Mouse (Mus musculus) frontal cortex, adult 2 months (tissue): ENCODE results near the gene Ndufv1. TPM values are rescaled to one million over a fixed set of nuclear protein-coding genes. Genes with fewer than 3 reads are reported as not detected.

Experiments
- DNase-seq, 2 experiments: peaks; one replicate each; pipeline ENCODE4 v3.0.0; 2022; ENCODE audit warnings: low spot score in 1 of 2; ENCODE audit errors: extremely low spot score in 1 of 2
- polyA plus RNA-seq: library from polyadenylated mRNA; depleted of rRNA; stranded (reverse); fragments of >200 nt; gene quantifications from 2 replicates; pipeline ENCODE4 v1.2.3, GENCODE M21; 2012

The Ndufv1 gene
- polyA plus RNA-seq, 1 experiment, result 270 TPM

DNA sequence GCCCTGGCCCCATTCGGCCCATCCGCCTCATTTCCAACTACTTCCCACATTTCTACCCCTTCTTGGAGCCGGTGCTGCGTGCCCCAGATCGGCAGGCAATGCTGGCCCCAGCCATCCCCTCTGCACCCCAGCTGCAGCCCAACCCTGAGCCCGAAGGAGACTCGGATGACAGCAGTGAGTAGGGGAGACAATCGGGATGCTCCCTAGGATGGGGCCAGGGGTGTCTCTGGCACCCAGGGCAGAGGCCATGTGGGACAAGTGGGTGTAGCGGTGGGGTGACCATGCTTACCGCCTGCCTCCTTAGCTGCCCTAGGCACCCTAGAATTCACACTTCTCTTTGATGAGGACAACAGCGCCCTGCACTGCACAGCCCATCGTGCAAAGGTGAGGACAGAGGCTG is 9.0 kb downstream of the Ndufv1 start:
- no peak for DNase-seq

DNA sequence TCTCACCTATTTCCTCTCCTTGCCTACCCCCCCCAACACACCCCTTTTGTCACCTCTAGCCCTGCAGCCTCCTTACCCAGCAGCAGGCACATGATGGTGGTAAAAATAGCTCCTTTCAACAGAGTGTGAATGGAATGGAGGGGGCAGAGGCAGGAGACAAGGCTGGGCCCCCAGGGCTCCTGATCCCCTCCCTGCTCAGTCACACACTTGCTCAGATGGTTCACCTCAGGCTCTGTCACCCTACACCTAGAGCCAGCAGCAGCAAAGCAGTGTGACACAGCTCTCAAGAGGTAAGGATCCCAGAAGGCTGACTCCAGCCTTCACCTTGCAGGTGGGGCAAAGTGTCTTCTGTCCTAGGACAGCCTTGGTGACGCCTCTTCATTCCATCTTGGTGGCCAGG is 9.5 kb downstream of the Ndufv1 start, which contains the start of gene Doc2g:
Doc2g (plus strand) TSS at position 202 of the 400 bp plus-strand sequence.
- DNase-seq, result no peak

DNA sequence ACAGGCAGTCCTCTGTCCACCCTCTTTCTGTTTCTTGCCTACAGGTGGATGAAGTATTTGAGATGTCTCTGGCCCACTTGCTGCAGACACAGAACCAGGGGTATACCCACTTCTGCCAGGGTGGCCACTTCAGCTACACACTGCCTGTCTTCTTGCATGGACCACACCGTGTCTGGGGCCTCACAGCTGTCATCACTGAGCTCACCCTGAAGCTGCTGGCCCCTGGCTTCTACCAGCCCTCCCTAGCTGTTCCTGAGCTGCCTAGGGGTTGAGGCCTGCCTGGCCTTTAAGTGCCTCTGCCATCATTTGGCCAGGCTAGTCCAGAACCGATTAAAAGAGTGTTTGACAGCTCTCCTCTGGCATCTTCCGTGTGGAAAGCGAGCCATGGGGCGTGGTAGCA is 10.9 kb downstream of the Ndufv1 start:
- no peak for DNase-seq

DNA sequence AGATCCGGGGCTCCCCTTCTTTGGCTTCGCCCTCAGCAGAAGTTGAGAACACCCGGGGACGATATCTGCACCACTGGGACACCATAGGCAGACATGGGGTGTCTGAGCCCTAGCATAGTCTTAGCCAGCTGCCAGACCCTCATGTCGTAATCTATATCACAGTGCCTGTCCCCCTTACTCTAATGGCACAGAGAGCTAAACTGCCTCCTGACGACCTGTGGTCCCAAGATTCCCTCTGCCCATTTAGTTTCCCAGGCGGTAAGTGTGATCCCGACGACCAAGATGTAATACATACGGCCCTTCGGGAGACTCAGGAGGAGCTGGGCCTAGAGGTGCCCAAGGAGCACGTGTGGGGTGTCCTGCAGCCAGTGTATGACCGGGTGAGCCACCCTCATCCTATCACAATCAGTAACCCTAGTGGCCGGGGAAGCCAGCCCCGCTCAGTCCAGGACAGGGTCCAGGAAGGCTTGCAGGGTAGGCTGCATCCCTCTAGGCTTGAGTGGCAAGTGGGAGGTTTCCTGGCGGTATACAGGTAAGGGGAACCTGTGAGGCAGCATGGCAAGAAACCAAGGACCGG is 11.6 kb downstream of the Ndufv1 start:
- DNase-seq, result no peak

DNA sequence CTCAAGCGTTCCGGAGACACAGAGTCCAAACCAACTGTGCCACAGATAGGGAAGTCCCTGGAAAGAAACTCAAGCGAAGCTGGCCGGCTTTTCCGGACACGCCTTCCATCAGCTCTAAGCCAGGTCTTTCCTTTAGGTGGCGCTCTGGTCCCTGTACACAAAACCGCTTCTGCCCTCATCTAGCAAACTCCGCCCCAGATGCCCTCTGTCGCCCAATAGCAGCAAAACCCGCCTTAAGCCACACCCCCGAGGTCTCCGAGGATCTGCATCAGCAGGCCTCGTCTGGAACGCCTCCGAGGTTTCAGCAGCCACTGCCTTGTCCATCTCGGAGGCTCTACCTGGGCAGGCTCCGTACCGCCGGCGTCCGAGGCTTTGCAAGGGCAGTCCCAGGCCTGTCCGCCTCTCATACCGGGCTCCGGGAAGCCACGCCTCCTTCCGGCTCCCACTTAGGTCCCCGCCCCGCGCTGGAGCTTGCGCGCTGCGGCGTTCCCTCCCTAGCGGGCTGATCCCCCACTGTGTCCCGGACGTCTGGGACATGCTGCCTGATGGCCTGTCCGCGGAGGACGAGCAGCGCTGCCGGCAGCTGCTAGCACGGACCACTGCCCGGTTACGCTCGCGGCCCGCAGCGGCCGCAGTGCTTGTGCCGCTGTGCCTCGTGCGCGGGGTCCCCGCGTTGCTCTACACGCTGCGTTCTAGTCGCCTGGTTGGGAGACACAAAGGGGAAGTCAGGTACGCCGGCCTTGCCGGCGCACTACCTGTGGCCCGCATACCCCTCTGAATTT is 12.3 kb downstream of the Ndufv1 start, which contains the start of the genes Nudt8 and Gm49405:
Nudt8 (plus strand) TSS at position 462 of the 782 bp plus-strand sequence.
Gm49405 (plus strand) TSS at position 508 of the 782 bp plus-strand sequence.
- peak; percentile 92 to 98 for DNase-seq

DNA sequence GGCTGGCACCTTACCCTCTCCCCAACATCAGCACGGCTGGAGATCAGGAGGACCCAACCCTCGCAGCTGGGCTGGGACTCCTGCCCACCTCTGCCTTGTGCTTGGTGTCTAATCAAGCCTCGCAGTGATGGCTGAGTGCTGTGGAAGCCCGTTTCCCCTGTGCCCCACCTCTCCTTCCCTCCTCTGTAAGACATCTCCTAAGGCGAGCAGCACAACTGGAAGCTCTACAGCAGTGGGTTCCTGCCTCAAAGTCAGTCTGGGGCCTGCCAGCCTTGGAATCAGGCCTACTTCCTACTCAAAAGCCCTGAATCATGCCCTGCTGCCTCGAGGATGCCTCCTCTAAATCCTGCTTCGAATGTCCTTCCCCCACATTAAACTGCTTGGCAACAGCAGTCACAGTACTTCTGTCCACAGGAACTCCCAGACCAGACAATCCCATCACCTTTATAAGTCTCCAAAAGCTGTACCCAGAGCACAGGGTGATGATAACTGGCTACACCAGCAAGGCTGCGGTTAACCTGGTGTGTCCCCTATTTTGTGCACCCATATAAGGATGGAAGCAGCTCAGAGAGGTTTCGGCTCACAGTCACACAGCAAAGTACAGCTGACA is 13.4 kb downstream of the Ndufv1 start:
- DNase-seq, result no peak

DNA sequence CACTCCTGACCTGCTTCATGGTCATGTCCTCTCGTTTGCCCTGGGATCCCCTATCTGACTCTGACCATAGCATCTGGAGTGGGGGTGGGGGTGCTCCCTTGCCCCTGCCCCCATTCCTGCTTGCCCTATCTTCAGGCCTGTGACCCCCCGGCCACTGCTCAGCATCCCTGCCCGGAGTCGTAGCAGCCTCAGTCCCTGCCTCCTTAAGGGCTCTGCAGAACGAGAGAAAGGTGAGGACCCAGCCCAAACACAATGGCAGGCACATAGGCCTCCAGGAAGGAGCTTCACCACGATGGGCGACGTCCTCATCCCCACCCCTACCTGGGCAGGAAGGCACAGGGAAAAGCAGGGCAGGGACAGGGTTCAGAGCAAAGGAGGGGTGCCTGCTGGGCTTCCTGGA is 14.3 kb downstream of the Ndufv1 start:
- no peak for DNase-seq

DNA sequence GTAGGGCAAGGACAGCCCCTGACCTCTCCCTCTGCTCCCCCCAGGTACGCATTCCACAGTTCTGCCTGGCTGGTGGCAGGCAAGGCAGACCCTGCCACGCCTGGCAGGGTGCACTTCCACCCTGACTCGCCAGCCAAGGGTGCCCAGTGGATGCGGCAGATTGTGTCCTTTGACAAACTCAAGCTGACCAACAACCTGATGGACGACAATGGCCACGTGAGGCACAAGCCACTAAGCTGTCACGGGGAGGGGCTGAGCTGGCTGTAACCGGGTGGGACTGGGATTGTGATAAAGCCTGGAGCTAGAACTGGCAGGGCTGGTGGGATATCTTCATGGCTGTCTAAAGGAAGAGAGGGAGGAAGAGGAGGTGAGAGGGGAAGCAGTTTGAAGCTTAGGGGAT is 15.4 kb downstream of the Ndufv1 start:
- DNase-seq, result no peak

DNA sequence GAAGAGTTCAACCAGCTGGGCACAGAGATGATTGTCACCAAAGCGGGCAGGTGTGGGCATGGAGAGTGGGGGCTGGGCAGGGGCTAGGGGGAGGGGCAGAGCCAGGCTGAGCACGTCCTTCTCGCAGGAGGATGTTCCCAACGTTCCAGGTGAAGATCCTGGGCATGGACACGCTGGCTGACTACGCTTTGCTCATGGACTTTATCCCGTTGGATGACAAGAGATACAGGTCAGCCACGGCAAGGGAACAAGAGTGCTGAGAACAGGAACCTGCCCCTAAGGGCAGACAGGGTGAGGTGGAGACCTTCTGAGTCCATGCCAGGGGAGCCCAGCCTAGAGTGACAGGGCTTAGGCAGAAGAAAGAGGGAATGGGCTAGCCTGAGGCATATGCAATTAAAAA is 15.9 kb downstream of the Ndufv1 start:
- no peak for DNase-seq

DNA sequence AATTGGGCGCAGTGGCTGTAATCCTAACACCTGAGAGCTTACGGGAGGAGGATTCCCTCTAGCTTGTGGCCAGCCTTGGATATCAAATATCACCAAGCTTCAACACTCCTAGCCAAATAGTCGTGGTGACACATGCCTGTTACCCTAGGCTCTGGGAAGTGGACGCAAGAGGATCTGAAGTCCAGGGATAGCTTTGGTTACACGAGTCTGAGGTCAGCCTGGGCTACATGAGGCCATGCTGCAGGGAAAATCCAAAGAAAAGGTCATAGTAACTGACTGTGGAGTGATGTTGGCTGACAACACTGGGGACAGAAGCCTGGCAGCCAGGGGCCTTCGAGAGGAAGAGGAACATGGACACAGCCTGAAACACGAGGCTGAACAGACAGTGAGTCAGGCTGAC is 16.5 kb downstream of the Ndufv1 start:
- no peak for DNase-seq

DNA sequence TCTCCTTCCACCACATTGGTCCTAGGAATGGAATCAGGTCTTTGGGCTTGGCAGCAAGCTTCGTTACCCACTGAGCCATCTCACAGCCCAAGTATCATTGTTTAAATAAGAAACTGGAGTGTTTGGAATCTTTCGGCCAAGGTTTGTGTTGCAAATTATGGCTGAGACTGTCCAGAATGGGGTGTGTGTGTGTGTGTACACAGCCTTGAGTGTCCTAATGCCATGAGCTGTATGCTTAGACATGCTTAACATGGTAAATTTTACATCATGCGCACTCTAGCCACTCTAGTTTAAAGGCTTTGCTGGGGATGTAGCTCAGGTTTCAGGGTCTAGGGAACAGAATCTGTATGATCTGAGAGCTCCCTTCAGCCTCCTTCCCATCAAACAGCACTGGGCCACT is 17.1 kb downstream of the Ndufv1 start:
- DNase-seq, result no peak

DNA sequence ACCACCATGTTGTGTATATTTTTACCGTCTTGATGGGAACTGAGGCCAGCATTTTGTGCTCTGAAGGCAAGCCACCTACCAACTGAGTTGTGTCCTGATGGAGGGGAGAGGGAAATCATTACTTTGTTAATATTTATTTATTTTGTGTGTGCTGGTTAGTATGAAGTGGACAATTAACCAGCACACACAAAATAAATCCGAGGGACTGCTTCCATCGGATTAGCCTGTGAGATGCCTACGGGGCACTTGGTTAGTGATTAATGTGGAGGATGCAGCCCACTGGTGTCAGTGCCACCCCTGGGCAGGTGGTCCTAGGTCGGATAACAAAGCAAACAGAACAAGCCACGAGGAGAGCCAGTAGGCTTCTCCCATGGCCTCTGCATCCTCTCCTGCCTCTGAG is 17.7 kb downstream of the Ndufv1 start:
- DNase-seq, result no peak

DNA sequence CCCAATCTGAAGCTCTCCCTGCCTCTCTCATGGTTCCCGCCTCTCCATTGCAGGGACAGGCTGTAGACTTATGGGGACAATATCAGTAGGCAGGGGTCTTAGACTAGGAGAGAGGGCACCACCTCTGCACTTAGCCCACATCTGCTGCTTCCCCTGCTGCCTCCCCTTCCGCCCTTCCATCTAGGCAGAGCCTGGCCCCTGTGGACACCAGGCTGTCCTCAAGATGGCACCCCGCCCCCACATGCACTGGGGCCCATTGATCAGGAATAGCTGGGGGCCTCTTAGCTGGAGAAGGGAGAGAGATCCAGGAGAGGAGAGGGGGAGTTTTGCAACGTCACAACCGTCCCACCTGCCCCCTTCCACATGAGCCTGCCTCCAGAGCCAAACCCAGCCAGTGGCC is 20.2 kb downstream of the Ndufv1 start, which contains the start of gene Tbx10:
Tbx10 (plus strand) TSS at position 337 of the 400 bp plus-strand sequence.
- no peak for DNase-seq

DNA sequence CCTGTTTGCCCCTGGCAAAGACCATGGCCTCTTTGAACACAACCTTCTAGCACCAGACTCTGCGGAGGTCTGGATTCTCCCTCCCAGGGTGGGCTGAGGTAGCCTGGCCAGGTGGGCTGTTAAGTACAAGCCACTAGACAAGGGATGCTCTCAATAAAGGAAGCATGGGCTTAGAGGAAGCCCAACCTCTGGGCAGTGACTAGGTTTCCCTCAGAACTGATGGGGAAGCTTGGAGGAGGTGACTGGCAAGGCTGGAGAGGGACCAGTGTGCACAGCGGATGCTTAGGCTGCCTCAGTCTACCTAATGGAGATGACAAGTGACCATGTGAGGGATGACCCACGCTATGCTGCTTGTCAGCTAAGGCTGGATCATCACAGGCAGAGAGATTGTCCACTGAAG is 20.6 kb downstream of the Ndufv1 start:
- no peak for DNase-seq

DNA sequence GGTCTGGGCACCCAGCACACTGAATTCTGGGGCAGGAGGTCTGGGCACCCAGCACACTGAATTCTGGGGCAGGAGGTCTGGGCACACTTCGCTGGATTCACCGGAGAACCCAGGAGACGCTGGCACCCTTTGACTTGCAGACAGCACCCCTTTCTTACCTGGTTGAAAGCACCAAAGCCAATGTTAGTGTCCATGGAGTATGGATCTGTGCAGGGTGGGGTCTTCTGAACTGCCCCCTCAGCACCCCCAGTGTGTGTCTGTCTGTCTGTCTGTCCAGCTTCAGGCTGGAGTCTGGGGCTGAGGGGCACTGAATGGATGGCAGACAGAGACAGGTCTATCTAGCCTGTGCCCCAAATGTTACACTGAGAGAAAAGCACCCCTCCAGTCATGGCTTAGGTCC is 21.0 kb downstream of the Ndufv1 start:
- DNase-seq, result no peak

DNA sequence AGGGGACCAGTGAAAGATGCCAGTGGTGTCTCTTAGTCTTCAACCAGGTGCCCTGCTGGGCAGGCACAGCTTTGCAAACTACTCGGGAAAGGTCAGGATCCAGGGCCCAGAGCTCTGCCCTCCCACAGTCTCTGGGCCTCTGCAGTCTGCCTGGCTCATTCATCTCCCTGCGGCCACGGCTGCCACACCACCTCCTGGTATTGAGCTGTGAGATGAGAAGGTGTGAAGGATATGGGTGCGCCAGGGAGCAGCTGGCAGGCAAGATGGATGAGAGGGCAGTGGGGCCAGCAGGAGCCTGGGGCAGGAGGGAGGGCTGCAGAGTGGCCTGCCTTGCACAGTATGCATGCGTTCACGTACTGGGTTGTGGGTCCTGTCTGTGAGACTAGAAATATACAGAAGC is 21.8 kb downstream of the Ndufv1 start:
- no peak for DNase-seq

DNA sequence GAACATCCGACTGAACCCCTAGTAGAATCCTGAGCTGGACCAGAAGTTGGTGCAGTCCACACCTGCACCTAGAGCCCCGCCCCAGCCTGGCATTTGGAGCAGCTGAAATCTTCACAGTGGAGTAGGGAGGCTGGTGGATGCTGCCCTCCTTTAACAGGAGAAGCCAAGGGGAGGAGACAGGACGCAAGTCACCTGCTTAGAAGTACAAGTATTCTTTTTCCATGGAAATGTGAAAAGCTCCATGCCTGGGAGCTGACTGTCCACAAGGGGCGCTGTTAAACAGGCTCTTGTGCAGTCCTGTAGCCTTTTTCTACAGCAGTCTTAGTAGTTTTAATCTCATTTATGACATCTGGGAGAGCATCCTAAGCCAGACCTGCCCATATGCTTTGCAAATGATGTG is 23.9 kb downstream of the Ndufv1 start:
- DNase-seq, result no peak

DNA sequence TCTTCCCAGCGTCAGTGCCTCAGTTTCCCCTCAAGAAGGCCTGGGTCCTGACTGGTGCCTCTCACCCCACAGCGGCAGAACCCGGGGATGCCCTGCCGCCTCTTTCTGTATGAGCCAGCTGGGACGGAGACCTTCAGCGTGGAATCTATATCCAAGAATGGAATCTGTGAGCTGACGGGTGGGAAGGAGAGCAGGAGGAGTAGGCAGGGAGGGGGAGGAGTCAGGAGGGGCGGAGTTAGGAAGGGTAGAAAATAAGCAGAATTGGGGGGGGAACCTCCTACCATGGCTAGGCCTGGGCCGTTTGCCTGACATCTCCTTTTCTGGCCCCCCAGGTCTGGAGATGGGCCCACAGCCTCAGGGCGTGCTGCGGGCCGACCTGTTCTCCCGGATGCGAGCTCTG is 24.5 kb downstream of the Ndufv1 start:
- DNase-seq, result no peak

DNA sequence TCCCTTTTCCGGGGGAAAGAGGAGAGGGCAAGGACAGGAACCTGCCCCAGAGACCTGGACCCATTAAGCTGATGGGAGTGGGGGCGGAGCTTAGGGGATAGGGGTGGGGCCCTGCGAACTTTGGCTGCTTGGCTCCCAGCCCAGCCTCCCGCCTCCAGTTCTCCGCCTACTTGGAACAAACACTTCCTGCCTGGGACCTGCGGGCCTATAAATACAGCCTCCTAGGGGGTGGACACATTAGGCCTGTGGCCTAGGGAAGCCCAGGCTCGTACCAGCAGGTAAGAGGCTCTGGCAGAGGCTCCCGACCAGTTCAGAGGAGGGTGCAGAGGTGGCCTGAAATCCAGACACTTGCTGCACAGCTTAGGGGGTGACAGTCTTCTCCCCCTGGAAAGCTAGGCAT is 26.3 kb downstream of the Ndufv1 start, which contains the start of gene Acy3:
Acy3 (plus strand) TSS at position 237 of the 400 bp plus-strand sequence.
- DNase-seq, result peak in 1 of 2 experiments; percentile 73

DNA sequence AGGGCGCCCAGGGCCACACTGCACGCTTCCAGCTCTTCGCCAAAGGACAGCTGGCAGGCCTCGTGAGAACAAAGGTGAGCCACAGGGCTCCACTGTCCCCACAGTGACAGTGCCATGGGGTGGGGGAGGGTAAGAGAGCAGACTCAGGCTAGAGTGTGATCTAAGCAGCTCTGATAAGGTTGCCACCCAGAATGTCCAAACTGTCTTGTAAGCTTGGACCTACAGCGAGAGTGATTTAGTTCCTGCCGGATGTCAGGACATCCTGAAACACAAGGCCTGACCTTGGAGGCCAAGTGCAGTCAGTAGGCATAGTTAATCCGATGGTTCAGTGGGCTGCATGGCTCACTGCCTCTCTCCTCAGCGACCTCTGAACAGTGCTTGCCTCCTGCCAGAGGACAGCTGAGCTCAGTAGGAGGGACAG is 27.3 kb downstream of the Ndufv1 start:
- DNase-seq, result no peak

DNA sequence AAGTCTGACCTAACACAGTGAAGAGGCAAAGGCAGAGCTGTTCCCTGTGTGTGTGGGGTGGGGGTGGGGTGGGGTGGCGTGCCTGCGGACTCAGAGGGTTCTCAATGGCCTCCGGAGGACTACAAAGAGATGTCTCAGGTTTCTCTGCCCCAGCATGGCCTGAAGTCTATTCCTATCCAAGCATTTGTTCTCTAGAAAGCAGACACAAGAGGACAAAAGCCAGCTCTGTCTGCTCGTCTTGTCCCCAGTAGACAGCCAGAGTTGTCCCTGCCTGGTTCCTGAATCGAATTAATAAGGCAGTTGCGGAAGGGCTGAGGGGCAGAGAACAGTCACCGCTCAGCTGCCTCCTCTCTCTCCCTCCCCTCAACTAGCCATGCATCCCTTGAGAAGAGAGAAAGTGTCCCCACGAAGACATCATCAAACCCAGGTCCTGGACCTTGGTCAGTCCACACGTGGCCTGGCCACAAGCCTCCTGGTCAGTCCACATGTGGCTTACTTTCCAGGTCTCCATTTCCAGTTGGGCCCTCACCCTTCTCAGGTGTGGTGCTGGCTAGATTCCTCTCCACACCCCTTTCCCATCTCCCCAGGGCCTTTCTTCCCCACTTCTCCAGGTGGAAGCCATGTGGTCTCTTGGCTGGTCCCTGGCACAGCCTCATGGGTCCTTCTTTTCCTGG is 28.9 kb downstream of the Ndufv1 start:
- no peak for DNase-seq
